Mouse (Mus musculus): ENCODE measurements at regions not wholly inside any gene's neighbourhood (a gene's known extent, or its start where the extent isn't known, plus 50 kb on each side); places are given as distances from the start of the nearest gene placed in this dataset.

- no peak for ATAC-seq (ENCODE audit: insufficient number of reproducible peaks, low FRiP score, low TSS enrichment)
Measured at GRCm38 (mm10) chr8:12061237-12061636, 217.4 kb upstream of the A230072I06Rik start.

GRCm38 (mm10) chr8:12062710-12063109 is 215.9 kb upstream of the A230072I06Rik start:
- ATAC-seq (ENCODE audit: insufficient number of reproducible peaks, low FRiP score, low TSS enrichment): no peak; the same call in 1 of the 2 replicates

- no peak for ATAC-seq (ENCODE audit: insufficient number of reproducible peaks, low FRiP score, low TSS enrichment)
Measured at GRCm38 (mm10) chr8:12064664-12065063, 214.0 kb upstream of the A230072I06Rik start.

- ATAC-seq (ENCODE audit: insufficient number of reproducible peaks, low FRiP score, low TSS enrichment): no peak
Measured at GRCm38 (mm10) chr8:12066454-12066853, 212.2 kb upstream of the A230072I06Rik start.

- no peak for ATAC-seq (ENCODE audit: insufficient number of reproducible peaks, low FRiP score, low TSS enrichment)
Measured at GRCm38 (mm10) chr8:12073311-12073999, 205.2 kb upstream of the A230072I06Rik start.

- no peak for ATAC-seq (ENCODE audit: insufficient number of reproducible peaks, low FRiP score, low TSS enrichment)
Measured at GRCm38 (mm10) chr8:12075943-12076342, 202.7 kb upstream of the A230072I06Rik start.

GRCm38 (mm10) chr8:12076811-12077375 is 201.7 kb upstream of the A230072I06Rik start:
- ATAC-seq (ENCODE audit: insufficient number of reproducible peaks, low FRiP score, low TSS enrichment): no peak

- no peak for ATAC-seq (ENCODE audit: insufficient number of reproducible peaks, low FRiP score, low TSS enrichment)
Measured at GRCm38 (mm10) chr8:12077896-12078295, 200.7 kb upstream of the A230072I06Rik start.

- ATAC-seq (ENCODE audit: insufficient number of reproducible peaks, low FRiP score, low TSS enrichment): no peak
Measured at GRCm38 (mm10) chr8:12078679-12079566, 199.7 kb upstream of the A230072I06Rik start.

- no peak for ATAC-seq (ENCODE audit: insufficient number of reproducible peaks, low FRiP score, low TSS enrichment)
Measured at GRCm38 (mm10) chr8:12081536-12081935, 197.1 kb upstream of the A230072I06Rik start.

- no peak for ATAC-seq (ENCODE audit: insufficient number of reproducible peaks, low FRiP score, low TSS enrichment)
Measured at GRCm38 (mm10) chr8:12087192-12087800, 191.3 kb upstream of the A230072I06Rik start.

- no peak for ATAC-seq (ENCODE audit: insufficient number of reproducible peaks, low FRiP score, low TSS enrichment)
Measured at GRCm38 (mm10) chr8:12100145-12100544, 178.5 kb upstream of the A230072I06Rik start.

GRCm38 (mm10) chr8:12103296-12103695 is 175.3 kb upstream of the A230072I06Rik start:
- no peak for ATAC-seq (ENCODE audit: insufficient number of reproducible peaks, low FRiP score, low TSS enrichment)

GRCm38 (mm10) chr8:12105106-12105901 is 173.3 kb upstream of the A230072I06Rik start:
- ATAC-seq (ENCODE audit: insufficient number of reproducible peaks, low FRiP score, low TSS enrichment): no peak

GRCm38 (mm10) chr8:12108578-12108977 is 170.0 kb upstream of the A230072I06Rik start:
- ATAC-seq (ENCODE audit: insufficient number of reproducible peaks, low FRiP score, low TSS enrichment): no peak

- no peak for ATAC-seq (ENCODE audit: insufficient number of reproducible peaks, low FRiP score, low TSS enrichment)
Measured at GRCm38 (mm10) chr8:12111626-12112025, 167.0 kb upstream of the A230072I06Rik start.

GRCm38 (mm10) chr8:12113023-12113422 is 165.6 kb upstream of the A230072I06Rik start:
- no peak for ATAC-seq (ENCODE audit: insufficient number of reproducible peaks, low FRiP score, low TSS enrichment)

- no peak for ATAC-seq (ENCODE audit: insufficient number of reproducible peaks, low FRiP score, low TSS enrichment)
Measured at GRCm38 (mm10) chr8:12126374-12127001, 152.1 kb upstream of the A230072I06Rik start.

GRCm38 (mm10) chr8:12127106-12127800 is 151.4 kb upstream of the A230072I06Rik start:
- ATAC-seq (ENCODE audit: insufficient number of reproducible peaks, low FRiP score, low TSS enrichment): no peak

Data from cerebellum, adult (tissue).